Mouse (Mus musculus): ENCODE results near the gene Nes. TPM values are rescaled to one million over a fixed set of nuclear protein-coding genes. Genes with fewer than 3 reads are reported as not detected.
A peak's percentile ranks its signal among the peaks of the same experiment; 100 is the strongest.

Nes gene
- polyA plus RNA-seq, 1 experiment = 0.29 TPM

DNA sequence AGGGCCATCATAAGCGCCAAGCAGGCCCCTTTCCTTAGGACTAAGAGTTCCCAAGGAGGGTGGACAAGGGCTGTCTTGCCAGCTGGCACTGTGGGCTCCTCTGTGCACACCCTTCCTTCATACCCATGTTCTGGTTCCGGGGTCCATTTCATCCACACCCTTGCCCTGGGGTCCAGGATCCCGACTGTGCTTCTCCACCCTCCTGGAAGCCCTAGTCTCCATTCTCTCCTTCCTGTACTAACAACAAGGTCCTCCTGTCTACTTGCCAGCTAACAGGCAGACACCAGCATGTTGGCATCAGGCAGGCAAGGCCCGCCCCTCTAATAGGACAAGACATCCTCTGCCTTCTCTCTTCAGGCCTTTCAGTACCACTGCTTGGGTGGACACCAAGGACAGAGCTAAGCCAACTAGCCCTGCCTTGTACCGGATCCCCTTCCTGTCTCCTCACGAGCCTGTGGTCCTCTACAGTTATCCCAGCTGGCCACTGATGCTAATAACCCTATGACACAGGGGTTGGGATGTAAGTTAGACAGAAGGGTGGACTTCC lies 10.4 kb downstream of the Nes start:
- H3K4me3 ChIP-seq (replicated peaks) = no peak overlapping the region
- TF ChIP-seq GATA1 (IDR thresholded peaks at IDR 0.05; ENCODE audit: borderline replicate concordance, low read length) = no peak
- no peak for TF ChIP-seq FLI1 (IDR thresholded peaks at IDR 0.05; ENCODE audit: low read length)
- H3K9me3 ChIP-seq = no peaks in the 10 kb centered on the region
- H3K27me3 ChIP-seq (replicated peaks) = peaks cover 90% of the 10 kb centered on the region
- H3K36me3 ChIP-seq (replicated peaks; ENCODE audit: low read length) = no peaks in the 10 kb centered on the region
- peaks cover 45% of the 10 kb centered on the region for H3K4me1 ChIP-seq

DNA sequence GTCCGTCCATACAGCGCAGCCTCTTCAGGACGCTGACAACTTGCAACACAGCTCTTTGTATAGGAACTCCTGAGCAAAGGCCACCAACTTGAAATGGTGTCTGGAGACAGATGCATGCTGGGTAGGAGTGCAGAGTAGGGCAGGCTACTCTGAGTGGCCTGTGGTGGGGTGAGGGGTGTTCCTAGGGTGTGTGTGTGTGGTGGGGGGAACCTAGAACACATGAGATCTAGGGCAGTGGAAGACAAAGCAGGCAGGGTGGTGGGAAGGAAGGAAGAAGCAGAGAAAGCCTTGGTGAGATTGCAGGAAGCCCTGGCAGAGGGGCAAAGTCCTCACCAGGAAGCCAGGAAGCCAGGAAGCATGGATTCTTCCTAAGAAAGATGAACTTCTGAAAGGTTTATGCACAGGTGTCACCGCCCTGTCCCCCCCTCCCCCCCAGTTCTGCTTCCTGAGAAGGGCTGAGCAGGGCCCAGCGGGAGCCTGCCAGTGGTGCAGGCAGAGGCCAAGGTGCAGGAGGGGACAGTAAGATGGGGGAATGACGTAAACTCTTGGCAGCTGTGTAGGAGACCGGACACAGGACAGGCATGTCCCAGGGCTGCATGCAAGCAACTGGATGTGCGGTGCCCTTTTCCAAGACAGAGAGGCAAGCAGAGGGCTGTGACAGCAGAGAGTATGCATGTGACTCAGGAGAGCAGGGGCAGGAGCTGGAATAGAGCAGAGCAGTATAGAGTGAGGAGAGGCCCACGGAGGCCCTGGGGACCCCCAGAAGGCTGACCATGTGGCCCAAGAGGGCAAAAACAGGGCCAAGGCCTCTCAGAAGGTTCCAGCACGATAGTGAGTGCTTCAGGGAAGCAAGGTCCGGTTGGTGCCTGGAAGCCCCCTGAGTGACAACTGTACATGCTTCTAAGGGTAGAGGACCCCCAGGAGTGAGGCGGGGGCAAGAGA lies 11.3 kb downstream of the Nes start:
- Histone ChIP-seq H3K4me3 (replicated peaks) (no peak overlapping the region), H3K9me3 (no peaks in the 10 kb centered on the region), H3K4me1 (peaks cover 53% of the 10 kb centered on the region), H3K27me3 (replicated peaks) (peaks cover 91% of the 10 kb centered on the region), H3K36me3 (replicated peaks; ENCODE audit: low read length) (no peaks in the 10 kb centered on the region)
- TF ChIP-seq FLI1 (IDR thresholded peaks at IDR 0.05; ENCODE audit: low read length) (no peak), GATA1 (IDR thresholded peaks at IDR 0.05; ENCODE audit: borderline replicate concordance, low read length) (no peak)

GRCm38 (mm10) chr3:87982836-87983601 lies 12.1 kb downstream of the Nes start:
- H3K27me3 ChIP-seq (replicated peaks) = peaks cover 91% of the 10 kb centered on the region

DNA sequence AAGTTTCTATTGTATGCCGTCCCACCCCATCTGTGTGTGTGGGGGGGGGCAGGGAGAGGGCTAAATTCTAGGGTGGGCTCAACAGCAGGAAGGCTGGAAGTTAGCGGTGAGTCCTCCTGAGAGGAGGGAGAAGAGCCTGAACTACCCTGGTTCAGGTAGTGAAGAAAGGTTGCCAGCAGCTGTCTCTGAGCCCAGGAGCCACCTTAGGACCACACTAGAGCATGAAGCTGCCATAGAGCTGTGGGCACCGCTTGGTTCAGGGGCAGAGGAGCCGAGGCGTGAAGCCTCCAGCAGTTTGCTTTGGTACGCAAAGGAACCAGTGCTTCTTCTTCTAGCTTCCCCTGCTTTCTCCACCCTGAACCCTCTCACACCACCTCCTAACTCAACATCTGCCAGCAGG lies 12.7 kb downstream of the Nes start:
- Histone ChIP-seq H3K36me3 (replicated peaks; ENCODE audit: low read length) (no peaks in the 10 kb centered on the region), H3K4me1 (peaks cover 68% of the 10 kb centered on the region)

More at GRCm38 (mm10) chr3:87982836-87983601, 12.1 kb downstream of the Nes start:
- Histone ChIP-seq H3K4me3 (replicated peaks) (peak overlapping the region; percentile 75), H3K9me3 (no peaks in the 10 kb centered on the region), H3K36me3 (replicated peaks; ENCODE audit: low read length) (no peaks in the 10 kb centered on the region), H3K4me1 (peaks cover 62% of the 10 kb centered on the region)
- TF ChIP-seq GATA1 (IDR thresholded peaks at IDR 0.05; ENCODE audit: borderline replicate concordance, low read length) = no peak

GRCm38 (mm10) chr3:87984094-87984493 lies 13.2 kb downstream of the Nes start:
- Histone ChIP-seq H3K4me1 (peaks cover 73% of the 10 kb centered on the region), H3K27me3 (replicated peaks) (peaks cover 91% of the 10 kb centered on the region), H3K36me3 (replicated peaks; ENCODE audit: low read length) (no peaks in the 10 kb centered on the region), H3K9me3 (no peaks in the 10 kb centered on the region), H3K4me3 (replicated peaks) (no peak overlapping the region)
- TF ChIP-seq GATA1 (IDR thresholded peaks at IDR 0.05; ENCODE audit: borderline replicate concordance, low read length) = no peak

More for the DNA sequence above, 12.7 kb downstream of the Nes start:
- no peak for TF ChIP-seq FLI1 (IDR thresholded peaks at IDR 0.05; ENCODE audit: low read length)
- Histone ChIP-seq H3K4me3 (replicated peaks) (no peak overlapping the region), H3K9me3 (no peaks in the 10 kb centered on the region), H3K27me3 (replicated peaks) (peaks cover 91% of the 10 kb centered on the region)

- Histone ChIP-seq H3K27me3 (replicated peaks) (peaks cover 90% of the 10 kb centered on the region), H3K9me3 (no peaks in the 10 kb centered on the region), H3K4me1 (peaks cover 80% of the 10 kb centered on the region), H3K4me3 (replicated peaks) (no peak overlapping the region), H3K36me3 (replicated peaks; ENCODE audit: low read length) (no peaks in the 10 kb centered on the region)
- no peak for TF ChIP-seq FLI1 (IDR thresholded peaks at IDR 0.05; ENCODE audit: low read length)
- no peak for TF ChIP-seq GATA1 (IDR thresholded peaks at IDR 0.05; ENCODE audit: borderline replicate concordance, low read length)
Measured at GRCm38 (mm10) chr3:87985505-87986320, 14.8 kb downstream of the Nes start.

- Histone ChIP-seq H3K4me1 (peaks cover 76% of the 10 kb centered on the region), H3K9me3 (no peaks in the 10 kb centered on the region), H3K27me3 (replicated peaks) (peaks cover 90% of the 10 kb centered on the region), H3K4me3 (replicated peaks) (peak overlapping the region; percentile 88), H3K36me3 (replicated peaks; ENCODE audit: low read length) (no peaks in the 10 kb centered on the region)
- TF ChIP-seq GATA1 (IDR thresholded peaks at IDR 0.05; ENCODE audit: borderline replicate concordance, low read length) (no peak), FLI1 (IDR thresholded peaks at IDR 0.05; ENCODE audit: low read length) (no peak)
Measured at GRCm38 (mm10) chr3:87986868-87987267, 16.0 kb downstream of the Nes start.

DNA sequence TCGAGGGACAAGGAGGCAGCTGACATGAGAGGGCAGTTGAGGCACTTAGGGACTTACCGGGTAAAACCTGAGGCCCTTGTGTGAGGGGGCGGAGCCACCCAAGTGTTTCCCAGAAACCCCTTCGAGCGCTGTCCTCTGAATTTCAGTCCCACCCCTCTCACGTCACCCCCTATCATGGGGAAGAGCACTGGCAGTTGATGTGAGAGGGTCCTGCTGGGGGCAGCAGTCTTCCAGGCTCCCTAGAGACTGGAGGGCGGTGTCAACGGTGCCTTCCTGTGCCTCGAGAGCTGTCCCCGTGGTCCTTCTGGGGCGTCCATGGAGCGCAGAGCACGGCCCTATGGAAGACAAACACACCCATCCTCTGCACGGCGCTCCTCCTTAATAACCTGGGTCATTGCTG lies 16.8 kb downstream of the Nes start:
- peaks cover 70% of the 10 kb centered on the region for H3K4me1 ChIP-seq
- no peaks in the 10 kb centered on the region for H3K9me3 ChIP-seq
- peaks cover 91% of the 10 kb centered on the region for H3K27me3 ChIP-seq (replicated peaks)
- TF ChIP-seq FLI1 (IDR thresholded peaks at IDR 0.05; ENCODE audit: low read length) (no peak), GATA1 (IDR thresholded peaks at IDR 0.05; ENCODE audit: borderline replicate concordance, low read length) (no peak)
- no peaks in the 10 kb centered on the region for H3K36me3 ChIP-seq (replicated peaks; ENCODE audit: low read length)
- peak overlapping the region; percentile 88 for H3K4me3 ChIP-seq (replicated peaks)

DNA sequence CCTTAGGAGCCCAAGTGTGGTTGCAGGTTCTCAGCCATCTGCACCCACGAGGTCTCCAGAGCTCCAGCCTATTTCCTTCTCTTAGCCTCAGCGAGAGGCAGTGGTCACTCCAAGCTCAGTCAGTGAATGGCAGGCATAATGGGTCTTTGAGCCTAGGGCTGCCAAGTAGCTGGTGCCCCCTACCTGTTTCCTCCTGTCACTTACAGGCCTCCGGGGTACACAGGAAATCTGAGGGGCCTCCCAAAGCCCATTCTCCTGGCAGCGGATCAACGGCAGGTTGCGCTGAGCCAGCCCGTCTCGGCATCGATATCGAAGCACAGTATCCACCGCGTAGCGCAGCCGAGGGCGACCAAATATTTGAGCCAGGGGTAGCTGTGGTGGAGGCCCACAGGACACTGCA lies 17.2 kb downstream of the Nes start:
- Histone ChIP-seq H3K4me1 (peaks cover 67% of the 10 kb centered on the region), H3K36me3 (replicated peaks; ENCODE audit: low read length) (no peaks in the 10 kb centered on the region), H3K4me3 (replicated peaks) (peak overlapping the region; percentile 88), H3K27me3 (replicated peaks) (peaks cover 91% of the 10 kb centered on the region), H3K9me3 (no peaks in the 10 kb centered on the region)
- TF ChIP-seq GATA1 (IDR thresholded peaks at IDR 0.05; ENCODE audit: borderline replicate concordance, low read length) (no peak), FLI1 (IDR thresholded peaks at IDR 0.05; ENCODE audit: low read length) (no peak)

All from megakaryocyte, embryonic 14.5 days (primary cell).